Mouse (Mus musculus): ENCODE measurements around the gene Txn2. TPM values are rescaled to one million over a fixed set of nuclear protein-coding genes. Genes with fewer than 3 reads are reported as not detected.
"Not testable (repeated sequence)": the region's sequence is repeated elsewhere in the genome, so short reads cannot be mapped to it uniquely, and the experiment has no call there.

The Txn2 gene
- polyA plus RNA-seq, 1 experiment from 2014 or later, result 304 TPM

GRCm38 (mm10) chr15:77867231-77867968 is 61.4 kb downstream of the Txn2 start:
- ATAC-seq (ENCODE audit: insufficient number of reproducible peaks, insufficient read depth, low FRiP score, low read depth); H3K4me2 ChIP-seq (ENCODE audit: low read length); H3K36me3 ChIP-seq (ENCODE audit: control insufficient read depth, insufficient read depth, low read length); H3K27ac ChIP-seq (replicated peaks in 1 of 2; ENCODE audit: control insufficient read depth in 1 of 2, insufficient read depth in 1 of 2, low read depth in 2 of 2, low read length in 2 of 2); H3K4me1 ChIP-seq (ENCODE audit: control insufficient read depth in 2 of 2, insufficient read depth in 2 of 2, low read length in 2 of 2); H3K9ac ChIP-seq (ENCODE audit: low read length); H3K9me3 ChIP-seq (ENCODE audit: control insufficient read depth, low read length); H3K27me3 ChIP-seq (ENCODE audit: control insufficient read depth, insufficient read depth, low read length); H3K4me3 ChIP-seq (ENCODE audit: control insufficient read depth in 1 of 2, insufficient read depth in 1 of 2, low read depth in 1 of 2, low read length in 2 of 2): not testable (repeated sequence)
- 86% methylated on average over 8 of the region's 10 CpGs for WGBS

- Histone ChIP-seq H3K9ac (ENCODE audit: low read length) (no peak overlapping the region), H3K27me3 (ENCODE audit: control insufficient read depth, insufficient read depth, low read length) (no peaks in the 10 kb centered on the region), H3K4me2 (ENCODE audit: low read length) (no peak overlapping the region), H3K9me3 (ENCODE audit: control insufficient read depth, low read length) (no peaks in the 10 kb centered on the region), H3K27ac (replicated peaks in 1 of 2; ENCODE audit: control insufficient read depth in 1 of 2, insufficient read depth in 1 of 2, low read depth in 2 of 2, low read length in 2 of 2) (no peak overlapping the region), H3K4me1 (ENCODE audit: control insufficient read depth in 2 of 2, insufficient read depth in 2 of 2, low read length in 2 of 2) (peaks cover 0 to 4% of the 10 kb centered on the region in 2 experiments; a peak in 2 of 4 replicates), H3K36me3 (ENCODE audit: control insufficient read depth, insufficient read depth, low read length) (no peaks in the 10 kb centered on the region), H3K4me3 (ENCODE audit: control insufficient read depth in 1 of 2, insufficient read depth in 1 of 2, low read depth in 1 of 2, low read length in 2 of 2) (no peak overlapping the region)
- no peak for ATAC-seq (ENCODE audit: insufficient number of reproducible peaks, insufficient read depth, low FRiP score, low read depth)
- WGBS, result 55% methylated on average over 11 of the region's 11 CpGs
These were observed 62.1 kb downstream of the Txn2 start for GRCm38 (mm10) chr15:77866583-77867220.

Other genes with a start within 250 kb of the Txn2 start
- gene Apol7e, start 230.1 kb downstream of the Txn2 start, polyA plus RNA-seq (2014; fragmentation: Nextera tagmentation; extraction: Ambion mirVana), result 0.08 TPM in 1 of 2 replicates, not detected in the other
- gene Apol9b, start 200.0 kb downstream of the Txn2 start, polyA plus RNA-seq (2014; fragmentation: Nextera tagmentation; extraction: Ambion mirVana), result not detected in 2 replicates
- gene Apol8, start 172.0 kb downstream of the Txn2 start, polyA plus RNA-seq (2014; fragmentation: Nextera tagmentation; extraction: Ambion mirVana), result not detected in 2 replicates
- gene Myh9, start 86.8 kb downstream of the Txn2 start, polyA plus RNA-seq (2014; fragmentation: Nextera tagmentation; extraction: Ambion mirVana), result 31.0 and 32.8 TPM in 2 replicates
- gene Foxred2, start 27.7 kb upstream of the Txn2 start, polyA plus RNA-seq (2014; fragmentation: Nextera tagmentation; extraction: Ambion mirVana), result 0.55 TPM in 2 replicates
- gene Eif3d, start 41.8 kb upstream of the Txn2 start, polyA plus RNA-seq (2014; fragmentation: Nextera tagmentation; extraction: Ambion mirVana), result 121 and 135 TPM in 2 replicates
- not detected in 2 replicates for gene Cacng2, start 191.0 kb upstream of the Txn2 start, polyA plus RNA-seq (2014; fragmentation: Nextera tagmentation; extraction: Ambion mirVana)
- gene Ift27, start 245.1 kb upstream of the Txn2 start, polyA plus RNA-seq (2014; fragmentation: Nextera tagmentation; extraction: Ambion mirVana), result 44.7 and 48.7 TPM in 2 replicates